ENCODE assay signal across 23 mouse cellular contexts in the genomic region with DNA sequence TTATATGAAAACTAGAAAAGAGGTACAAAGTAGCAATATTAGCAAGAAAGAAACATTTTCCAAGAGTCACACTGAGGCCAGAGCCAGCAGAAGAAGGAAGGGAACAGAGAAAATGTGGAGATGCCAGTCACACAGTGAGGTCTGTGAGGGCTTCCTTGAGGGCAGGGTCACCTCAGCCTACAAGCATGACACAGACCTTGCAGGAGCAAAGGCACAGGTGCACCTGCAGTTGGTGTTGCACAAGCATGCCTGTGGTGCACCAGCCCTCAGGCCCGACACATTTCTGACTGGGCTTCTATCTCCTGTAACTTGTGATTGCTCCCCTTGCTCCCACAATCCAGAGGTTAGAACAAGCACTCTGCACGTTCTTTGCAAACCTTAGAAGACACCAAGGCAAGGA.
"Had no signal": no experiment of that assay in that cellular context is flagged by ENCODE, and none has a peak within 500 bp of the region (broad histone marks: within the 10 kb centered on the region; RNA-seq: fewer than 3 reads in every experiment).

No protein-coding gene starts in this region.

- H3K4me2 ChIP-seq: heart, embryonic 12.5 days; hindbrain, embryonic 13.5 days; hindbrain, embryonic 15.5 days; limb, embryonic 13.5 days; limb, embryonic 15.5 days; liver, embryonic 12.5 days had no signal

- H3K4me1 ChIP-seq: hindbrain, embryonic 13.5 days; hindbrain, embryonic 15.5 days; limb, embryonic 13.5 days; limb, embryonic 15.5 days; liver, embryonic 12.5 days had no signal

- H3K27ac ChIP-seq: heart, adult 2 months; heart, embryonic 10.5 days; hindbrain, embryonic 13.5 days; hindbrain, embryonic 15.5 days; hindbrain, postnatal 0 days; kidney, postnatal 0 days; limb, embryonic 13.5 days; limb, embryonic 15.5 days; liver, embryonic 12.5 days; liver, embryonic 14.5 days had no signal

- H3K9me3 ChIP-seq: heart, embryonic 10.5 days; heart, embryonic 12.5 days; hindbrain, embryonic 13.5 days; hindbrain, embryonic 15.5 days; limb, embryonic 13.5 days; limb, embryonic 15.5 days; liver, embryonic 12.5 days had no signal

- H3K36me3 ChIP-seq: heart, embryonic 10.5 days; heart, embryonic 12.5 days; hindbrain, embryonic 13.5 days; hindbrain, embryonic 15.5 days; limb, embryonic 13.5 days; limb, embryonic 15.5 days; liver, embryonic 12.5 days had no signal

- H3K4me3 ChIP-seq: heart, adult 2 months; heart, embryonic 10.5 days; heart, embryonic 12.5 days; hindbrain, embryonic 13.5 days; hindbrain, embryonic 15.5 days; limb, embryonic 13.5 days; limb, embryonic 15.5 days; liver, embryonic 12.5 days had no signal

- H3K9ac ChIP-seq: heart, embryonic 12.5 days; hindbrain, embryonic 13.5 days; hindbrain, embryonic 15.5 days; limb, embryonic 13.5 days; limb, embryonic 15.5 days; liver, embryonic 12.5 days; liver, embryonic 14.5 days had no signal

- H3K27me3 ChIP-seq: heart, embryonic 12.5 days; hindbrain, embryonic 13.5 days; hindbrain, embryonic 15.5 days; limb, embryonic 13.5 days; limb, embryonic 15.5 days; liver, embryonic 12.5 days had no signal

- DNase-seq: gastrocnemius, postnatal 10 days; gastrocnemius, postnatal 25 days; heart, adult 11 months; heart, adult 2 months; heart, postnatal 14 days; heart, postnatal 36 days; kidney, adult 11 months; kidney, postnatal 14 days; kidney, postnatal 36 days; layer of hippocampus, adult 9-11 months; layer of hippocampus, postnatal 36 days; left cerebral cortex, postnatal 4 days; lung, adult 18-20 months had no signal

- ATAC-seq: hindbrain, postnatal 0 days; liver, embryonic 12.5 days had no signal
